Mouse (Mus musculus): ENCODE data around the gene Pygm. TPM values are rescaled to one million over a fixed set of nuclear protein-coding genes. Genes with fewer than 3 reads are reported as not detected.

Gene Pygm
- polyA plus RNA-seq, 1 experiment from 2014 or later: 2.3 TPM

- ATAC-seq (ENCODE audit: low FRiP score, low read depth): peak; percentile 20; the same call in 1 of the 2 replicates
- Histone ChIP-seq H3K27me3 (peaks cover 82% of the 10 kb centered on the region), H3K9me3 (no peaks in the 10 kb centered on the region), H3K4me1 (peaks cover 60% of the 10 kb centered on the region), H3K4me2 (replicated peaks) (peak overlapping the region; percentile 55), H3K9ac (replicated peaks) (peak overlapping the region; percentile 46), H3K27ac (replicated peaks) (no peak overlapping the region), H3K4me3 (peak overlapping the region; percentile 42), H3K36me3 (no peaks in the 10 kb centered on the region)
- WGBS: 1% methylated on average over 91 of the region's 94 CpGs
These were observed 43.6 kb downstream of the Pygm start for GRCm38 (mm10) chr19:6427653-6428434.

- Histone ChIP-seq H3K4me3 (peak overlapping the region; percentile 42), H3K4me2 (replicated peaks) (peak overlapping the region; percentile 55), H3K9me3 (no peaks in the 10 kb centered on the region), H3K4me1 (peaks cover 53% of the 10 kb centered on the region), H3K36me3 (no peaks in the 10 kb centered on the region), H3K9ac (replicated peaks) (peak overlapping the region; percentile 46), H3K27me3 (peaks cover 80% of the 10 kb centered on the region), H3K27ac (replicated peaks) (no peak overlapping the region)
- WGBS: under 1% methylated on average over 59 of the region's 60 CpGs
- peak; percentile 57; the same call in 1 of the 2 replicates for ATAC-seq (ENCODE audit: low FRiP score, low read depth)
These were observed 44.5 kb downstream of the Pygm start for GRCm38 (mm10) chr19:6428501-6429200.

DNA sequence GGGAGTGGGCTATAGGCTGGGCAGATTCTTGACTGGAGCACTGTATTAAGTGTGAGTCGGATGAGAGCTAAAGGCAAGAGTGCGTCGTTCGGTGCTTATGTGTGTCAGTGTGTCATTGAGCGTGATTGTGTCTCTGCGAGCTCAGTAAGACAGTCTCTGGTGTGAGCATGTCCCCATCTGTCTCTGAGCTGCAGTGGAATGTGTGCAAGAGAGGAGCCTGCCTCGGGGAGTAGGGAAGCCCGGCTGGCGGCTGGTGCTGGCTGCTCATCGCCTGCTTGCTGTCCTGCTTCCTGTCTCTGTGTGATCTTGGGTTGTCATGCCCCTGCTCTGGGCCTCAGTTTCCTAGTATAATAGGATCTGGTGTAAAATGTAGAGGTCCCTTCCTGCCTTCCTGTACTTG is 58.8 kb downstream of the Pygm start:
- H3K4me2 ChIP-seq (replicated peaks): no peak overlapping the region
- no peaks in the 10 kb centered on the region for H3K27me3 ChIP-seq
- peaks cover 48% of the 10 kb centered on the region for H3K4me1 ChIP-seq
- no peak overlapping the region for H3K4me3 ChIP-seq
- no peak overlapping the region for H3K9ac ChIP-seq (replicated peaks)
- no peak for ATAC-seq (ENCODE audit: low FRiP score, low read depth)
- no peaks in the 10 kb centered on the region for H3K9me3 ChIP-seq
- no peak overlapping the region for H3K27ac ChIP-seq (replicated peaks)
- H3K36me3 ChIP-seq: no peaks in the 10 kb centered on the region
- WGBS: 80% methylated on average over 10 of the region's 10 CpGs

GRCm38 (mm10) chr19:6445761-6446423 is 61.7 kb downstream of the Pygm start:
- H3K27ac ChIP-seq (replicated peaks): peak overlapping the region; percentile 84
- H3K4me3 ChIP-seq: no peak overlapping the region
- no peaks in the 10 kb centered on the region for H3K36me3 ChIP-seq
- H3K4me1 ChIP-seq: peaks cover 62% of the 10 kb centered on the region
- no peaks in the 10 kb centered on the region; the same call in 1 of the 2 replicates for H3K27me3 ChIP-seq
- 4% methylated on average over 10 of the region's 10 CpGs for WGBS
- peak overlapping the region; percentile 41 for H3K4me2 ChIP-seq (replicated peaks)
- peak; percentile 87 for ATAC-seq (ENCODE audit: low FRiP score, low read depth)
- peak overlapping the region; percentile 46; the same call in 1 of the 2 replicates for H3K9ac ChIP-seq (replicated peaks)
- H3K9me3 ChIP-seq: no peaks in the 10 kb centered on the region

GRCm38 (mm10) chr19:6446736-6447437 is 62.7 kb downstream of the Pygm start:
- peaks cover 72% of the 10 kb centered on the region for H3K4me1 ChIP-seq
- H3K4me2 ChIP-seq (replicated peaks): peak overlapping the region; percentile 41
- no peaks in the 10 kb centered on the region for H3K36me3 ChIP-seq
- peak overlapping the region; percentile 84 for H3K27ac ChIP-seq (replicated peaks)
- H3K9ac ChIP-seq (replicated peaks): no peak overlapping the region
- no peak overlapping the region for H3K4me3 ChIP-seq
- WGBS: 60% methylated on average over 7 of the region's 7 CpGs
- no peak for ATAC-seq (ENCODE audit: low FRiP score, low read depth)
- no peaks in the 10 kb centered on the region; the same call in 1 of the 2 replicates for H3K27me3 ChIP-seq
- no peaks in the 10 kb centered on the region for H3K9me3 ChIP-seq

Small RNAs within 50 kb of the gene (microRNA-seq; reads per million reads assigned to microRNA genes)
- not detected for gene Mir6989

Other genes starting within 250 kb of the Pygm start
- gene Batf2, start 243.4 kb upstream of the Pygm start, polyA plus RNA-seq (2016; fragmentation: Nextera tagmentation; extraction: Ambion mirVana): not detected in 2 replicates
- gene Arl2, start 242.9 kb upstream of the Pygm start, polyA plus RNA-seq (2016; fragmentation: Nextera tagmentation; extraction: Ambion mirVana): 90.9 and 96.1 TPM in 2 replicates
- gene Majin, start 200.0 kb upstream of the Pygm start, polyA plus RNA-seq (2016; fragmentation: Nextera tagmentation; extraction: Ambion mirVana): not detected in 2 replicates
- gene Gpha2, start 158.0 kb upstream of the Pygm start, polyA plus RNA-seq (2016; fragmentation: Nextera tagmentation; extraction: Ambion mirVana): 0.74 TPM in 1 of 2 replicates, not detected in the other
- gene Ppp2r5b, start 148.5 kb upstream of the Pygm start, polyA plus RNA-seq (2016; fragmentation: Nextera tagmentation; extraction: Ambion mirVana): 61.3 and 66.1 TPM in 2 replicates
- 13.6 and 14.2 TPM in 2 replicates for gene Atg2a, start 142.7 kb upstream of the Pygm start, polyA plus RNA-seq (2016; fragmentation: Nextera tagmentation; extraction: Ambion mirVana)
- 90.8 and 96.9 TPM in 2 replicates for gene Ehd1, start 107.7 kb upstream of the Pygm start, polyA plus RNA-seq (2016; fragmentation: Nextera tagmentation; extraction: Ambion mirVana)
- 0.29 and 0.37 TPM in 2 replicates for gene Cdc42bpg, start 77.9 kb upstream of the Pygm start, polyA plus RNA-seq (2016; fragmentation: Nextera tagmentation; extraction: Ambion mirVana)
- gene Men1, start 49.4 kb upstream of the Pygm start, polyA plus RNA-seq (2016; fragmentation: Nextera tagmentation; extraction: Ambion mirVana): 99.0 and 103 TPM in 2 replicates
- gene Map4k2, start 43.3 kb upstream of the Pygm start, polyA plus RNA-seq (2016; fragmentation: Nextera tagmentation; extraction: Ambion mirVana): 14.6 and 14.7 TPM in 2 replicates
- gene Sf1, start 20.7 kb upstream of the Pygm start, polyA plus RNA-seq (2016; fragmentation: Nextera tagmentation; extraction: Ambion mirVana): 193 and 205 TPM in 2 replicates
- gene Rasgrp2, start 14.9 kb downstream of the Pygm start, polyA plus RNA-seq (2016; fragmentation: Nextera tagmentation; extraction: Ambion mirVana): 21.5 and 21.6 TPM in 2 replicates
- gene Nrxn2, start 34.3 kb downstream of the Pygm start, polyA plus RNA-seq (2016; fragmentation: Nextera tagmentation; extraction: Ambion mirVana): 16.0 and 22.5 TPM in 2 replicates
- not detected in 2 replicates for gene Slc22a12, start 158.6 kb downstream of the Pygm start, polyA plus RNA-seq (2016; fragmentation: Nextera tagmentation; extraction: Ambion mirVana)